Mouse (Mus musculus): ENCODE measurements around the gene Bcs1l. TPM values are rescaled to one million over a fixed set of nuclear protein-coding genes. Genes with fewer than 3 reads are reported as not detected.

Gene Bcs1l
- total RNA-seq (2012; rRNA removed) (24.5 and 27.7 TPM in 2 replicates), polyA plus RNA-seq (2012; ENCODE audit: insufficient read depth in 1 of 2, insufficient read length in 2 of 2, low read depth in 1 of 2, low replicate concordance in 2 of 2, missing spikeins in 1 of 2) (10 to 100 TPM in 1 of 2 experiments, not detected in 1; 35.0 TPM)

DNA sequence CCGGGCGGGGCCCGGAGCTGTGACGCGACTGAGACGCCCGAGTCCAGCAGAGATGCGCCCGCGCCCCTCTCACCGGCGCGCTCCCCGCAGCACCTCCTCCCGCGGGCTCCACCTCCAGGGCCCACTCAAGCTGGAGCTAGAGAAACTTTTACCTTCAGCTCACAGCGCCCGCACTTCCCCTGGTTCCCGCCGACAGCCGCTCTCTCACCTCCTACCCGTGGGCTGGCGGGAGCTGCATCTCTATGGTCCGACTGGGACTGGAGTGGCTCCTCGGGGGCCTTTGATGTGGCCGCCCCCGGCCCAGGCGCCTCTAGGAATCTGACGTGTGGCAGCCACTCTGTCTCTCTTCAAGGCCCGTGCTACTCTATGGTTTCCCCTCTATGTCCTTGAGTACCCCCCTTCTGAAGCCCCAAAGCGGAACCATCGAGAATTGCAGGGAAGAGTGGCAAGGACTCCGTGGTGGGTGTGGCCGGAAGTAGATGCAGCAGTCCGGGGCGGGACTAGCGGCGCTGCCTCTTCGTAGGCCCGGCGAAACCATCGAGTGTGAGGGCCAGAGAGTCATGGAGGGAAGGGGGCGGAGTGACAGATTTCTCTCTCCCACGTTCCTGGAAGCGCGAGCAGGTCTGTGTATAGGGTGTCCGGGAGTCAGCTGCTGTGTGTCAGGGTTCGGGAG, at the start of gene Bcs1l, which contains the start of gene Zfp142:
TSS of gene Bcs1l (plus strand) at position 517 of the 673 bp plus-strand sequence.
TSS of gene Zfp142 (minus strand) at position 474 of the 673 bp plus-strand sequence.
- Histone ChIP-seq H3K9me3 (replicated peaks; ENCODE audit: insufficient read depth, low read length) (no peaks in the 10 kb centered on the region), H3K9ac (ENCODE audit: control insufficient read depth, low read depth, low read length, poor library complexity, severe bottlenecking) (peak within 1 kb of the TSS; percentile 93), H3K27ac (ENCODE audit: control insufficient read depth, low read depth, low read length) (peak within 1 kb of the TSS; percentile 70), H3K79me2 (ENCODE audit: control insufficient read depth, insufficient read depth, low read length, poor library complexity) (peaks cover 35% of the 10 kb centered on the region), H3K4me3 (ENCODE audit: control insufficient read depth in 1 of 2, insufficient read depth in 1 of 2, low read depth in 2 of 2, low read length in 2 of 2) (peak within 1 kb of the TSS; percentile 95 to 96), H3K27me3 (ENCODE audit: control insufficient read depth in 1 of 2, insufficient read depth in 2 of 2, low read length in 2 of 2) (no peaks in the 10 kb centered on the region), H3K36me3 (ENCODE audit: control insufficient read depth in 1 of 2, insufficient read depth in 2 of 2, low read length in 2 of 2) (peaks cover 16 to 34% of the 10 kb centered on the region in 2 experiments), H3K4me1 (ENCODE audit: control insufficient read depth in 1 of 2, insufficient read depth in 2 of 2, low read length in 2 of 2) (peaks cover 25 to 30% of the 10 kb centered on the region in 2 experiments)
- TF ChIP-seq KAT2A (conservative IDR thresholded peaks at IDR 0.05; ENCODE audit: low read depth, low read length) (peak; percentile 79), TAL1 (IDR thresholded peaks at IDR 0.05; ENCODE audit: low read length) (no peak), USF1 (IDR thresholded peaks at IDR 0.05; ENCODE audit: low read depth, low read length) (peak; percentile 59), USF2 (IDR thresholded peaks at IDR 0.05; ENCODE audit: borderline replicate concordance in 1 of 2, insufficient read depth in 1 of 2, low read depth in 1 of 2, low read length in 2 of 2) (no peak), ZC3H11A (IDR thresholded peaks at IDR 0.05; ENCODE audit: low read depth, low read length) (no peak), SMC3 (IDR thresholded peaks at IDR 0.05; ENCODE audit: low read depth, low read length) (no peak), GATA1 (IDR thresholded peaks at IDR 0.05; ENCODE audit: low read depth, low read length) (no peak), ETS1 (IDR thresholded peaks at IDR 0.05; ENCODE audit: low read depth, low read length) (peak; percentile 55; the same call in 1 of the 2 replicates), TBP (IDR thresholded peaks at IDR 0.05; ENCODE audit: low read depth, low read length) (peak; percentile 78), NELFE (IDR thresholded peaks at IDR 0.05; ENCODE audit: low read depth, low read length) (peak; percentile 41), EP300 (IDR thresholded peaks at IDR 0.05; ENCODE audit: low read depth in 1 of 2, low read length in 2 of 2) (peak in 1 of 2 experiments; percentile 37; a peak in 1 of 4 replicates), UBTF (IDR thresholded peaks at IDR 0.05; ENCODE audit: borderline replicate concordance, insufficient read depth, low read depth, low read length) (0 out of 2 replicates have a peak, but pooled peaks have one; percentile 49), E2F4 (IDR thresholded peaks at IDR 0.05; ENCODE audit: borderline replicate concordance, low read depth, low read length) (no peak), GABPA (IDR thresholded peaks at IDR 0.05; ENCODE audit: low read depth, low read length) (peak; percentile 75; the same call in 1 of the 2 replicates), MXI1 (IDR thresholded peaks at IDR 0.05; ENCODE audit: low read depth, low read length) (peak; percentile 96), CHD2 (IDR thresholded peaks at IDR 0.05; ENCODE audit: low read length) (no peak), POLR2A (IDR thresholded peaks at IDR 0.05; ENCODE audit: control insufficient read depth in 1 of 2, insufficient read depth in 1 of 2, low read depth in 1 of 2, low read length in 2 of 2, poor library complexity in 1 of 2) (peak; percentile 44 to 76; a peak in 3 of 4 replicates), MYC (IDR thresholded peaks at IDR 0.05; ENCODE audit: low read depth, low read length) (peak; percentile 77), BHLHE40 (IDR thresholded peaks at IDR 0.05; ENCODE audit: borderline replicate concordance, low read depth, low read length) (no peak), SIN3A (IDR thresholded peaks at IDR 0.05; ENCODE audit: low read length) (peak; percentile 91), TCF12 (IDR thresholded peaks at IDR 0.05; ENCODE audit: low read depth, low read length) (peak; percentile 54), ZNF384 (IDR thresholded peaks at IDR 0.05; ENCODE audit: low read depth, low read length) (0 out of 2 replicates have a peak, but pooled peaks have one; percentile 4), MAFK (IDR thresholded peaks at IDR 0.05; ENCODE audit: borderline replicate concordance, low read depth, low read length) (no peak), CHD1 (IDR thresholded peaks at IDR 0.05; ENCODE audit: low read depth, low read length) (no peak), MAX (IDR thresholded peaks at IDR 0.05; ENCODE audit: low read length) (peak; percentile 65), MYB (IDR thresholded peaks at IDR 0.05; ENCODE audit: low read depth, low read length) (no peak), POLR2AphosphoS5 (IDR thresholded peaks at IDR 0.05; ENCODE audit: borderline replicate concordance, low read depth, low read length) (no peak), HCFC1 (IDR thresholded peaks at IDR 0.05; ENCODE audit: low read depth, low read length) (peak; percentile 97), POLR2AphosphoS2 (IDR thresholded peaks at IDR 0.05; ENCODE audit: low read length) (peak; percentile 82; the same call in 1 of the 2 replicates), RCOR1 (IDR thresholded peaks at IDR 0.05; ENCODE audit: low read depth, low read length) (no peak), MAZ (IDR thresholded peaks at IDR 0.05; ENCODE audit: low read depth, low read length) (peak; percentile 80; the same call in 1 of the 2 replicates), ELF1 (IDR thresholded peaks at IDR 0.05; ENCODE audit: low read depth, low read length) (peak; percentile 80), NRF1 (IDR thresholded peaks at IDR 0.05; ENCODE audit: insufficient read depth, low read depth, low read length, poor library complexity, severe bottlenecking) (no peak), ZMIZ1 (IDR thresholded peaks at IDR 0.05; ENCODE audit: low read depth, low read length) (no peak; the same call in 1 of the 2 replicates), MEF2A (IDR thresholded peaks at IDR 0.05; ENCODE audit: extremely low read depth, insufficient replicate concordance, low read depth, low read length, poor library complexity, severe bottlenecking) (no peak)
- peak; percentile 100 for DNase-seq (ENCODE audit: low read depth, low spot score)

Measured in MEL (cell line).